Comparison of ENCODE assay signal across 9 mouse cellular contexts in genomic region chr7:79934461-79934860, GRCm38 (mm10). TPM values are rescaled to one million over a fixed set of nuclear protein-coding genes. Genes with fewer than 3 reads are reported as not detected.
DNase-seq lines count a peak whose midpoint lies in the region; ATAC-seq lines count a peak whose summit lies in the region.
"Had no signal": no experiment of that assay in that cellular context is flagged by ENCODE, and none has a peak within 500 bp of the region (broad histone marks: within the 10 kb centered on the region; RNA-seq: fewer than 3 reads in every experiment).

No protein-coding gene starts in this region.

- peaks cover 17% of the 10 kb centered on the region for H3K4me1 ChIP-seq in forebrain, embryonic 15.5 days
- peaks cover 9% of the 10 kb centered on the region for H3K4me1 ChIP-seq in intestine, embryonic 16.5 days (ENCODE audit: control insufficient read depth, insufficient read depth, low read length)
- peaks cover 2% of the 10 kb centered on the region for H3K4me1 ChIP-seq in midbrain, embryonic 11.5 days (ENCODE audit: control insufficient read depth, insufficient read depth, low read length)

- peak; percentile 94 for DNase-seq in heart, adult 11 months
- DNase-seq in heart, postnatal 25 days (ENCODE audit: low spot score): no peak
- peak; percentile 26 for DNase-seq in adipocyte (ENCODE audit: low spot score)
- no peak for DNase-seq in midbrain, embryonic 11.5 days (ENCODE audit: low spot score, missing footprints)
- DNase-seq in frontal cortex, postnatal 36 days (ENCODE audit: low spot score in 2 of 2): no peak

- peak overlapping the region; percentile 46 for H3K4me3 ChIP-seq in forebrain, embryonic 15.5 days
- peak overlapping the region; percentile 70 for H3K4me3 ChIP-seq in intestine, embryonic 16.5 days (ENCODE audit: low read length)
- H3K4me3 ChIP-seq in midbrain, embryonic 11.5 days (ENCODE audit: low read depth, low read length): peak overlapping the region; percentile 48

- H3K27ac ChIP-seq in forebrain, embryonic 15.5 days (replicated peaks): 0 out of 2 replicates have a peak overlapping the region, but pooled peaks have one; percentile 3
- peak overlapping the region; percentile 97 for H3K27ac ChIP-seq in intestine, embryonic 16.5 days (ENCODE audit: low read length)
- H3K27ac ChIP-seq in midbrain, embryonic 11.5 days (ENCODE audit: low read depth, low read length): no peak overlapping the region; the same call in 1 of the 2 replicates

- H3K36me3 ChIP-seq in forebrain, embryonic 15.5 days: no peaks in the 10 kb centered on the region
- H3K36me3 ChIP-seq in intestine, embryonic 16.5 days (ENCODE audit: control insufficient read depth, insufficient read depth, low read length): 0 out of 2 replicates have a peak, but pooled peaks cover 6% of the 10 kb centered on the region
- no peaks in the 10 kb centered on the region for H3K36me3 ChIP-seq in midbrain, embryonic 11.5 days (ENCODE audit: control insufficient read depth, insufficient read depth, low read length)
- H3K36me3 ChIP-seq: G1E had no signal

- no peak for ATAC-seq in forebrain, embryonic 15.5 days (replicated peaks)
- peak; percentile 1; the same call in 1 of the 2 replicates for ATAC-seq in intestine, embryonic 16.5 days
- no peak for ATAC-seq in midbrain, embryonic 11.5 days (ENCODE audit: low FRiP score)
- no peak for ATAC-seq in monocyte, adult 5-6 weeks (replicated peaks; ENCODE audit: insufficient number of reproducible peaks, low FRiP score, low TSS enrichment, poor library complexity, severe bottlenecking)

- intact Hi-C loops in heart, postnatal 25 days (cut with DNase I): loop anchor here (5.0 kb wide), 1 partner anchor 277 kb away; no protein-coding TSS in a partner anchor

- 36% methylated on average over 5 of the region's 5 CpGs for WGBS in forebrain, embryonic 15.5 days
- WGBS in intestine, embryonic 16.5 days: 27% methylated on average over 5 of the region's 5 CpGs
- WGBS in midbrain, embryonic 11.5 days: 51% methylated on average over 5 of the region's 5 CpGs

- H3K9ac ChIP-seq in forebrain, embryonic 15.5 days (replicated peaks): peak overlapping the region; percentile 60
- H3K9ac ChIP-seq in intestine, embryonic 16.5 days (ENCODE audit: low read depth, low read length): peak overlapping the region; percentile 87
- H3K9ac ChIP-seq in midbrain, embryonic 11.5 days (ENCODE audit: low read length): peak overlapping the region; percentile 75

- H3K4me2 ChIP-seq in forebrain, embryonic 15.5 days (replicated peaks): peak overlapping the region; percentile 62
- H3K4me2 ChIP-seq in intestine, embryonic 16.5 days (ENCODE audit: low read depth, low read length): peak overlapping the region; percentile 80
- H3K4me2 ChIP-seq in midbrain, embryonic 11.5 days: peak overlapping the region; percentile 50

- no peaks in the 10 kb centered on the region for H3K27me3 ChIP-seq in forebrain, embryonic 15.5 days
- H3K27me3 ChIP-seq in intestine, embryonic 16.5 days (replicated peaks; ENCODE audit: control insufficient read depth, insufficient read depth, low read length): no peaks in the 10 kb centered on the region
- H3K27me3 ChIP-seq in midbrain, embryonic 11.5 days (ENCODE audit: control insufficient read depth, insufficient read depth, low read length): no peaks in the 10 kb centered on the region

- no peaks in the 10 kb centered on the region for H3K9me3 ChIP-seq in forebrain, embryonic 15.5 days
- H3K9me3 ChIP-seq in intestine, embryonic 16.5 days (ENCODE audit: control insufficient read depth, low read length): no peaks in the 10 kb centered on the region
- no peaks in the 10 kb centered on the region for H3K9me3 ChIP-seq in midbrain, embryonic 11.5 days (ENCODE audit: control insufficient read depth, low read length)
- H3K9me3 ChIP-seq: G1E had no signal

RNA-seq across cellular contexts. Expression of gene Arpin, which starts 0.7 kb away (rescaled TPM):
- 10 to 100 TPM; 11.4 to 11.7 TPM for total RNA-seq in heart, postnatal 25 days (2021)
- polyA plus RNA-seq in forebrain, embryonic 15.5 days (2015; fragmentation: Nextera tagmentation; extraction: Ambion mirVana): 13.0 and 13.4 TPM in 2 replicates
- 58.0 and 60.8 TPM in 2 replicates for polyA plus RNA-seq in intestine, embryonic 16.5 days (2015; fragmentation: Nextera tagmentation; extraction: Ambion mirVana)
- polyA plus RNA-seq in midbrain, embryonic 11.5 days (2014; fragmentation: Nextera tagmentation; extraction: Ambion mirVana): 27.8 and 28.3 TPM in 2 replicates
- total RNA-seq in monocyte, adult 5-6 weeks (2017): 0.58 to 3.0 TPM (median 0.75 TPM) in 3 replicates
- total RNA-seq: G1E had no signal
- polyA plus RNA-seq: G1E had no signal

RNA-seq across cellular contexts. Expression of gene Ap3s2, which starts 14.0 kb away (rescaled TPM):
- total RNA-seq in heart, postnatal 25 days (2021): 10 to 100 TPM; 19.2 to 21.5 TPM
- 42.7 and 45.2 TPM in 2 replicates for polyA plus RNA-seq in forebrain, embryonic 15.5 days (2015; fragmentation: Nextera tagmentation; extraction: Ambion mirVana)
- 28.9 and 30.7 TPM in 2 replicates for polyA plus RNA-seq in intestine, embryonic 16.5 days (2015; fragmentation: Nextera tagmentation; extraction: Ambion mirVana)
- 60.4 and 63.4 TPM in 2 replicates for polyA plus RNA-seq in midbrain, embryonic 11.5 days (2014; fragmentation: Nextera tagmentation; extraction: Ambion mirVana)
- total RNA-seq in monocyte, adult 5-6 weeks (2017): 5.0 to 7.7 TPM (median 6.6 TPM) in 3 replicates

Comparison
In these comparisons a context has a peak if more than half of its experiments do, and no peak if none do; other contexts are left out.
1. DNase-seq: peak in heart, adult 11 months (single experiment) and adipocyte (single experiment); none in heart, postnatal 25 days (single experiment), midbrain, embryonic 11.5 days (single experiment) and frontal cortex, postnatal 36 days (0 of 2).
2. Peak in every context shown above with its lines, with median percentiles within 50 percentile points of each other: H3K4me2 ChIP-seq, H3K4me3 ChIP-seq and H3K9ac ChIP-seq.